Mouse (Mus musculus) embryonic facial prominence, embryonic 15.5 days (tissue): Measurements from ENCODE around the gene Masp1. TPM values are rescaled to one million over a fixed set of nuclear protein-coding genes. Genes with fewer than 3 reads are reported as not detected.

Experiments
- ATAC-seq: fragments of 200-750 bp; cut with Nextera tagmentation; 2 replicates; pipeline ENCODE4 v1.8.0; 2017; ENCODE audit warnings: low read depth, moderate TSS enrichment; ENCODE audit not compliant: insufficient number of reproducible peaks, low FRiP score, low TSS enrichment
- H3K27ac ChIP-seq: fragments of 300-500 bp; sonication (generic); replicated peaks from 2 replicates; pipeline ENCODE4 v1.5.1; 2015; ENCODE audit warnings: mild to moderate bottlenecking, inconsistent platforms
- H3K27me3 ChIP-seq: fragments of 300-500 bp; sonication (generic); 2 replicates; pipeline ENCODE4 v1.6.1; 2015; ENCODE audit warnings: inconsistent platforms
- H3K36me3 ChIP-seq: fragments of 300-500 bp; sonication (generic); 2 replicates; pipeline ENCODE4 v1.6.1; 2015; ENCODE audit warnings: mild to moderate bottlenecking, inconsistent platforms
- H3K4me1 ChIP-seq: fragments of 300-500 bp; sonication (generic); 2 replicates; pipeline ENCODE4 v1.6.1; 2015; ENCODE audit warnings: inconsistent platforms
- H3K4me2 ChIP-seq: fragments of 300-500 bp; sonication (generic); replicated peaks from 2 replicates; pipeline ENCODE4 v1.6.1; 2015; ENCODE audit warnings: mild to moderate bottlenecking, inconsistent platforms
- H3K4me3 ChIP-seq: fragments of 300-500 bp; sonication (generic); replicated peaks from 2 replicates; pipeline ENCODE4 v1.5.1; 2015; ENCODE audit warnings: mild to moderate bottlenecking, inconsistent platforms
- H3K9ac ChIP-seq: fragments of 300-500 bp; sonication (generic); 2 replicates; pipeline ENCODE4 v1.6.1; 2015; ENCODE audit warnings: inconsistent platforms
- H3K9me3 ChIP-seq: fragments of 300-500 bp; sonication (generic); replicated peaks from 2 replicates; pipeline ENCODE4 v1.6.1; 2016; ENCODE audit warnings: inconsistent platforms
- WGBS: fragments of 180-500 bp; shearing (Covaris S2); methylation state at CpG from one replicate; pipeline ENCODE4 v1.1.7; 2015; 5-methylcytosine and 5-hydroxymethylcytosine counted together
- polyA plus RNA-seq: library from polyadenylated mRNA; unstranded; fragments of >200 nt; fragmentation: Nextera tagmentation; extraction: Ambion mirVana; gene quantifications from 2 replicates; pipeline ENCODE4 v1.2.1, GENCODE M21; 2015

Gene Masp1
- polyA plus RNA-seq, 1 experiment from 2014 or later, result 7.7 TPM

DNA sequence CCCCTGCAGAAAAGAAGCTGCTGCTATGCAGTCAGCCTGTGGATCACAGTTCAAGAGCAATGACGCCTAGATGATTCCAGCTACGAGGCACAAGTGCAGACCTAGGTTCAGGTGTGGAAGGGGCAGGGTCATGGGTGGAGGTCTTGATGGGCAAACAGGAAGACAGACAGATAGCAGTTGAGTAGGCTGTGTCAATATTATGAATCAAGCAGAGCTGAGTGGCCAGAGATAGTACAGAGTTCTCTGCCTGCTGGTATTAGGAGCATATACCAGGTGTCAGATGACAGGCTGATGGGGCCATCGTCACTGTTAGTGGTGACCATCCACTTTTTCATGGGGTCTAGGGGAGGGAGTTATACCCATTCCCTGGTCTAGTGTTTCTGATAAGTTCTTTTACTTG, 13.1 kb upstream of the Masp1 start:
- no peak for ATAC-seq
- no peak overlapping the region for H3K4me3 ChIP-seq
- WGBS, result 85% methylated on average over 3 of the region's 3 CpGs
- H3K27ac ChIP-seq, result no peak overlapping the region
- no peaks in the 10 kb centered on the region for H3K9me3 ChIP-seq
- no peak overlapping the region for H3K9ac ChIP-seq
- H3K4me2 ChIP-seq, result no peak overlapping the region
- no peaks in the 10 kb centered on the region for H3K27me3 ChIP-seq
- no peaks in the 10 kb centered on the region for H3K4me1 ChIP-seq
- no peaks in the 10 kb centered on the region for H3K36me3 ChIP-seq

DNA sequence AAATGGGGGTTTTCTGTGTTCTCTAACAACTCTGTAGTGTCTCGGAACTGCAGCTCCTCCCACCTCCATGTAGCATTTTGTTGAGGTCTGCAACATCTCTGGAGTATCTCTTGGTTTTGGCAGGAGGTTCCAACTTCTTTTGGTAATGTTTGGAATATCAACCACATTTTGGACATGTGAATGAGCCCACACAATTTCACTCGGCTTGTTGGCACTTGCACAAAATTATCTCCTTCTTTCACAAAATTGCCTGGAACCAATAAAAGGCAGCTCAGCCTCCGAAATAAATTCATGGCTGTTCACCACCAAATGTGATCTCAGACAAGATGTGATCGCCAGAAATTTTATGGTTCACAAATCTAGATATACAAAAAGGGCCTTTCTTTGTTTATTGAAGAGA, 8.6 kb upstream of the Masp1 start:
- H3K4me2 ChIP-seq, result no peak overlapping the region
- H3K4me1 ChIP-seq, result no peaks in the 10 kb centered on the region
- WGBS, result 35% methylated on average over 4 of the region's 4 CpGs
- H3K9ac ChIP-seq, result no peak overlapping the region
- no peaks in the 10 kb centered on the region for H3K27me3 ChIP-seq
- no peak overlapping the region for H3K27ac ChIP-seq
- no peak for ATAC-seq
- H3K4me3 ChIP-seq, result no peak overlapping the region
- no peaks in the 10 kb centered on the region for H3K36me3 ChIP-seq
- no peaks in the 10 kb centered on the region for H3K9me3 ChIP-seq

- H3K9ac ChIP-seq, result no peak overlapping the region
- no peak for ATAC-seq
- peaks cover 50% of the 10 kb centered on the region for H3K4me1 ChIP-seq
- H3K27me3 ChIP-seq, result no peaks in the 10 kb centered on the region
- no peaks in the 10 kb centered on the region for H3K9me3 ChIP-seq
- H3K4me2 ChIP-seq, result no peak overlapping the region
- WGBS, result 72% methylated on average over 5 of the region's 5 CpGs
- H3K27ac ChIP-seq, result no peak overlapping the region
- no peaks in the 10 kb centered on the region for H3K36me3 ChIP-seq
- no peak overlapping the region for H3K4me3 ChIP-seq
These were observed 1.5 kb upstream of the Masp1 start for GRCm38 (mm10) chr16:23522081-23522480.

GRCm38 (mm10) chr16:23521092-23521491, 477 bp upstream of the Masp1 start:
- Histone ChIP-seq H3K36me3 (no peaks in the 10 kb centered on the region), H3K9me3 (no peaks in the 10 kb centered on the region), H3K27ac (no peak overlapping the region), H3K4me2 (peak overlapping the region; percentile 52; the same call in 1 of the 2 replicates), H3K9ac (no peak overlapping the region), H3K27me3 (no peaks in the 10 kb centered on the region), H3K4me1 (peaks cover 54% of the 10 kb centered on the region), H3K4me3 (no peak overlapping the region)
- WGBS, result 23% methylated on average over 5 of the region's 5 CpGs
- ATAC-seq, result no peak

GRCm38 (mm10) chr16:23519771-23520170, 844 bp downstream of the Masp1 start:
- Histone ChIP-seq H3K9ac (no peak overlapping the region), H3K36me3 (no peaks in the 10 kb centered on the region), H3K27me3 (no peaks in the 10 kb centered on the region), H3K4me2 (peak overlapping the region; percentile 52), H3K4me3 (peak overlapping the region; percentile 36), H3K4me1 (peaks cover 55% of the 10 kb centered on the region), H3K9me3 (no peaks in the 10 kb centered on the region), H3K27ac (0 out of 2 replicates have a peak overlapping the region, but pooled peaks have one; percentile 1)
- WGBS, result 13% methylated on average over 1 of the region's 1 CpGs
- no peak for ATAC-seq

DNA sequence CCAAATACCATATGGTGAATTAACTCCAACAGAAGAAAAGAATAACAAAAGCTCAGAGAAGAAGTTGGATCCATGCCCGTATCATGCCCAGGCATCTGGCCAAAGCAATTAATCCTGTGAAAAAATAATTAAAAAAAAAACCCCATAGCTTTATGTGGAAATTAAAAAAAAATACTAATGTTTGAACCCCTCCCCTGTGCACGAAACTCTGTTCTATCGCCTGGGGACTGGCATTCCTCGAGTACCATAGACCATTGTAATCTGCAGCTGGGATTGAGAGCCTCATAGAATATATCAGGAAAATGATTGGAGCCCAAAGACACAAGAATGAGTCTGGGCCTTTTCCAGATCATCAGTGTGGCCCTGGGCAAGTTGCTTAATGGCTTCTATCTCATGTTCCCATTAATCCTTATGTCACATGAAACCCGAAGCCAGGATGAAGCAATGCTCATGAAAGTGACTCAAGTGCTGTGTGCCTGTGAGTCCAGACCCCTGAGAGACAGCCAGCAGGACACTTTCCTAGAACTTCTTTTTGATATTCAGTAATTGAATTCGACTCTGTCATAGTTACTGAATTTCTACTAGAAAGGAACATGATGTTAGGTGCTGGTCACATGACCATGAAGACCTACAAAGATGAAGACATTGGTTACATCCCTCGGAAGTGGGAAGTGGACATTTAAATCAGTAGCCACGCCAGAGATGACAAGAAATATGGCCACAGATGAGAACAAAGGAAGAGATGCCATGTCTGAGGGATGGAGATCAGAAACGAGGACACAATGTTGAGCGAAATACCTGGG, 1.8 kb downstream of the Masp1 start:
- Histone ChIP-seq H3K4me2 (no peak overlapping the region), H3K4me1 (peaks cover 55% of the 10 kb centered on the region), H3K27ac (no peak overlapping the region), H3K27me3 (no peaks in the 10 kb centered on the region), H3K4me3 (no peak overlapping the region), H3K9me3 (no peaks in the 10 kb centered on the region), H3K9ac (no peak overlapping the region), H3K36me3 (no peaks in the 10 kb centered on the region)
- no peak for ATAC-seq
- 58% methylated on average over 10 of the region's 10 CpGs for WGBS

GRCm38 (mm10) chr16:23517754-23518566, 2.7 kb downstream of the Masp1 start:
- Histone ChIP-seq H3K4me2 (no peak overlapping the region), H3K36me3 (no peaks in the 10 kb centered on the region), H3K9me3 (no peaks in the 10 kb centered on the region), H3K27me3 (no peaks in the 10 kb centered on the region), H3K27ac (no peak overlapping the region), H3K9ac (no peak overlapping the region), H3K4me1 (peaks cover 53% of the 10 kb centered on the region), H3K4me3 (no peak overlapping the region)
- no peak for ATAC-seq
- WGBS, result 51% methylated on average over 20 of the region's 20 CpGs

- no peak overlapping the region for H3K27ac ChIP-seq
- no peak overlapping the region for H3K4me3 ChIP-seq
- ATAC-seq, result no peak
- WGBS, result 85% methylated on average over 5 of the region's 5 CpGs
- H3K36me3 ChIP-seq, result no peaks in the 10 kb centered on the region
- peaks cover 45% of the 10 kb centered on the region for H3K4me1 ChIP-seq
- H3K4me2 ChIP-seq, result no peak overlapping the region
- no peaks in the 10 kb centered on the region for H3K9me3 ChIP-seq
- H3K9ac ChIP-seq, result no peak overlapping the region
- no peaks in the 10 kb centered on the region for H3K27me3 ChIP-seq
These were observed 3.4 kb downstream of the Masp1 start for GRCm38 (mm10) chr16:23517230-23517629.

GRCm38 (mm10) chr16:23516606-23517005, 4.0 kb downstream of the Masp1 start:
- H3K4me2 ChIP-seq, result no peak overlapping the region
- no peak overlapping the region for H3K27ac ChIP-seq
- H3K4me3 ChIP-seq, result no peak overlapping the region
- H3K9me3 ChIP-seq, result no peaks in the 10 kb centered on the region
- H3K9ac ChIP-seq, result no peak overlapping the region
- WGBS, result 46% methylated on average over 2 of the region's 2 CpGs
- H3K27me3 ChIP-seq, result no peaks in the 10 kb centered on the region
- H3K4me1 ChIP-seq, result peaks cover 39% of the 10 kb centered on the region
- no peaks in the 10 kb centered on the region for H3K36me3 ChIP-seq
- ATAC-seq, result no peak

DNA sequence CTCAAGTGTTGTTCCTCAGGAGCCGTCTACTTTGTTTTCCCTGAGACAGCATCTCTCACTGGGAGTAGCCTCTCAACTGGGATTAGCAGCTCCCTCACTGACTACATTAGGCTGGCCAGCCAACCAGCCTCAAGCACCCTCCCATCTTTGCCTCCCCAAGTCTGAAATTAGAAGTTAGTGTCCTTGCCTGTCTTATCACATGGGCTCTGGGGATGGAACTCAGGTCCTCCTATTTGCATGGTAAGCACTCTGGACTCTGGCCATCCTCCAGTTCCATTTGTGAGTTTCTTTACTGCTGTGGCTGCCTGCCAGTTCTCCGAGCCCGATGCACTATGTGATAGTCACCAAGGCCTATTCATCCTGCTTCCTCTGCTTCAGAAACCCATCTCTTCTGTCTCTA, 4.8 kb downstream of the Masp1 start:
- H3K4me2 ChIP-seq, result no peak overlapping the region
- no peak overlapping the region for H3K4me3 ChIP-seq
- H3K4me1 ChIP-seq, result peaks cover 31% of the 10 kb centered on the region
- no peaks in the 10 kb centered on the region for H3K36me3 ChIP-seq
- no peak overlapping the region for H3K27ac ChIP-seq
- no peaks in the 10 kb centered on the region for H3K9me3 ChIP-seq
- H3K27me3 ChIP-seq, result no peaks in the 10 kb centered on the region
- ATAC-seq, result no peak
- WGBS, result 71% methylated on average over 3 of the region's 3 CpGs
- H3K9ac ChIP-seq, result no peak overlapping the region

DNA sequence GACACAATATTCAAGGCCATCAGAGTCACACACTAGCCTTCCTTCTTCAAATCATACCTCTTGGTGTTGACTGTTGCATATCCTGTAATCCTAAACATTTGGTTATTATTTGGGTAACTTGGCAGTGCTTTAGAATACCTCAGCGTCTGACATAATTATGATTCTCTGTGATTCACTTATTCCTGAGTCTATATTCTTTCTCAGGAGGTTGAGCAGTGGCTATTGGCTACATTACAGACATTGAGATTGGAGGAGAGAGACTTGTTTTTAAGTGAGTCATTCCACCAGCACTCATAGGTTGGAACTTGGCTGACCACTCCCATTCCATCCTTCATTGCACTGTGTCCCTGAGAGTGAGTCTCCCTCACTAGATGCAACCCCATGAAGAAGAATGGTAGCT, 7.2 kb downstream of the Masp1 start:
- no peak for ATAC-seq
- WGBS, result 65% methylated on average over 1 of the region's 1 CpGs

More for the DNA sequence above, 7.2 kb downstream of the Masp1 start:
- Histone ChIP-seq H3K4me2 (no peak overlapping the region), H3K4me1 (peaks cover 12% of the 10 kb centered on the region), H3K27ac (no peak overlapping the region), H3K9ac (no peak overlapping the region), H3K4me3 (no peak overlapping the region), H3K27me3 (no peaks in the 10 kb centered on the region), H3K36me3 (no peaks in the 10 kb centered on the region), H3K9me3 (no peaks in the 10 kb centered on the region)
